Mouse (Mus musculus) stomach, postnatal 0 days (tissue): ENCODE data around the gene Wdr25.

ENCODE experiments used
- CTCF ChIP-seq: IDR thresholded peaks from 2 replicates; pipeline ENCODE4 v1.5.1; 2016; ENCODE audit warnings: antibody characterized with exemption, low read depth, mild to moderate bottlenecking, moderate library complexity
- EP300 ChIP-seq: optimal IDR thresholded peaks from 2 replicates; pipeline ENCODE3; 2016; ENCODE audit warnings: antibody characterized with exemption

GRCm38 (mm10) chr12:108982684-108982960, 89.2 kb downstream of the Wdr25 start:
- TF ChIP-seq CTCF (no peak), EP300 (no peak)
